Mouse (Mus musculus): Measurements from ENCODE around the gene Snx29. TPM values are rescaled to one million over a fixed set of nuclear protein-coding genes. Genes with fewer than 3 reads are reported as not detected.
A peak's percentile ranks its signal among the peaks of the same experiment; 100 is the strongest.
"Not testable (repeated sequence)": the region's sequence is repeated elsewhere in the genome, so short reads cannot be mapped to it uniquely, and the experiment has no call there.

Gene Snx29
- 14.5 and 24.4 TPM in 2 replicates for polyA plus RNA-seq (2011; ENCODE audit: insufficient read depth, insufficient read length, low replicate concordance, missing spikeins)

- TF ChIP-seq CTCF (IDR thresholded peaks at IDR 0.05; ENCODE audit: control insufficient read depth, insufficient read depth, low read length), result no peak
- TF ChIP-seq POLR2A (IDR thresholded peaks at IDR 0.05; ENCODE audit: borderline replicate concordance, control insufficient read depth, low read depth, low read length), result peak; percentile 70; the same call in 1 of the 2 replicates
- Histone ChIP-seq H3K4me1 (ENCODE audit: control insufficient read depth, insufficient read depth, low read length) (peaks cover 2% of the 10 kb centered on the region; the same call in 1 of the 2 replicates), H3K27ac (ENCODE audit: control insufficient read depth, insufficient read depth, low read depth, low read length, poor library complexity) (peak within 1 kb of the TSS; percentile 37), H3K4me3 (replicated peaks; ENCODE audit: control insufficient read depth, low read depth, low read length) (peak within 1 kb of the TSS; percentile 78)
- WGBS, result 6% methylated on average over 55 of the region's 61 CpGs
Observed at GRCm38 (mm10) chr16:11322409-11323323, at the start of gene Snx29. Gene Snx29 (plus strand): TSS chr16:11322908.

GRCm38 (mm10) chr16:11276888-11277287 lies 45.8 kb upstream of the Snx29 start:
- Histone ChIP-seq H3K4me1 (ENCODE audit: control insufficient read depth, insufficient read depth, low read length) (no peaks in the 10 kb centered on the region), H3K27ac (ENCODE audit: control insufficient read depth, insufficient read depth, low read depth, low read length, poor library complexity) (no peak overlapping the region), H3K4me3 (replicated peaks; ENCODE audit: control insufficient read depth, low read depth, low read length) (no peak overlapping the region)
- TF ChIP-seq POLR2A (IDR thresholded peaks at IDR 0.05; ENCODE audit: borderline replicate concordance, control insufficient read depth, low read depth, low read length) (no peak), CTCF (IDR thresholded peaks at IDR 0.05; ENCODE audit: control insufficient read depth, insufficient read depth, low read length) (no peak)
- WGBS, result 70% methylated on average over 3 of the region's 3 CpGs

- H3K27ac ChIP-seq (ENCODE audit: control insufficient read depth, insufficient read depth, low read depth, low read length, poor library complexity), result no peak overlapping the region
- TF ChIP-seq POLR2A (IDR thresholded peaks at IDR 0.05; ENCODE audit: borderline replicate concordance, control insufficient read depth, low read depth, low read length) (no peak), CTCF (IDR thresholded peaks at IDR 0.05; ENCODE audit: control insufficient read depth, insufficient read depth, low read length) (no peak)
- no peak overlapping the region for H3K4me3 ChIP-seq (replicated peaks; ENCODE audit: control insufficient read depth, low read depth, low read length)
- H3K4me1 ChIP-seq (ENCODE audit: control insufficient read depth, insufficient read depth, low read length), result no peaks in the 10 kb centered on the region
- WGBS, result 76% methylated on average over 6 of the region's 6 CpGs
Observed at GRCm38 (mm10) chr16:11278778-11279177, 43.9 kb upstream of the Snx29 start.

GRCm38 (mm10) chr16:11282655-11283232 lies 40.0 kb upstream of the Snx29 start:
- Histone ChIP-seq H3K27ac (ENCODE audit: control insufficient read depth, insufficient read depth, low read depth, low read length, poor library complexity) (no peak overlapping the region), H3K4me1 (ENCODE audit: control insufficient read depth, insufficient read depth, low read length) (no peaks in the 10 kb centered on the region; the same call in 1 of the 2 replicates), H3K4me3 (replicated peaks; ENCODE audit: control insufficient read depth, low read depth, low read length) (no peak overlapping the region)
- TF ChIP-seq POLR2A (IDR thresholded peaks at IDR 0.05; ENCODE audit: borderline replicate concordance, control insufficient read depth, low read depth, low read length) (no peak), CTCF (IDR thresholded peaks at IDR 0.05; ENCODE audit: control insufficient read depth, insufficient read depth, low read length) (no peak)
- 75% methylated on average over 5 of the region's 5 CpGs for WGBS

GRCm38 (mm10) chr16:11284881-11285280 lies 37.8 kb upstream of the Snx29 start:
- 30% methylated on average over 2 of the region's 2 CpGs for WGBS
- H3K27ac ChIP-seq (ENCODE audit: control insufficient read depth, insufficient read depth, low read depth, low read length, poor library complexity), result no peak overlapping the region
- H3K4me3 ChIP-seq (replicated peaks; ENCODE audit: control insufficient read depth, low read depth, low read length), result no peak overlapping the region
- H3K4me1 ChIP-seq (ENCODE audit: control insufficient read depth, insufficient read depth, low read length), result no peaks in the 10 kb centered on the region; the same call in 1 of the 2 replicates
- TF ChIP-seq CTCF (IDR thresholded peaks at IDR 0.05; ENCODE audit: control insufficient read depth, insufficient read depth, low read length) (no peak), POLR2A (IDR thresholded peaks at IDR 0.05; ENCODE audit: borderline replicate concordance, control insufficient read depth, low read depth, low read length) (no peak)

- H3K4me3 ChIP-seq (replicated peaks; ENCODE audit: control insufficient read depth, low read depth, low read length), result no peak overlapping the region
- no peak overlapping the region for H3K27ac ChIP-seq (ENCODE audit: control insufficient read depth, insufficient read depth, low read depth, low read length, poor library complexity)
- TF ChIP-seq POLR2A (IDR thresholded peaks at IDR 0.05; ENCODE audit: borderline replicate concordance, control insufficient read depth, low read depth, low read length), result no peak
- no peak for TF ChIP-seq CTCF (IDR thresholded peaks at IDR 0.05; ENCODE audit: control insufficient read depth, insufficient read depth, low read length)
- WGBS, result 46% methylated on average over 2 of the region's 2 CpGs
- H3K4me1 ChIP-seq (ENCODE audit: control insufficient read depth, insufficient read depth, low read length), result no peaks in the 10 kb centered on the region; the same call in 1 of the 2 replicates
Observed at GRCm38 (mm10) chr16:11285949-11286348, 36.8 kb upstream of the Snx29 start.

GRCm38 (mm10) chr16:11288873-11289272 lies 33.8 kb upstream of the Snx29 start:
- not testable (repeated sequence) for H3K4me3 ChIP-seq (replicated peaks; ENCODE audit: control insufficient read depth, low read depth, low read length); H3K4me1 ChIP-seq (ENCODE audit: control insufficient read depth, insufficient read depth, low read length); H3K27ac ChIP-seq (ENCODE audit: control insufficient read depth, insufficient read depth, low read depth, low read length, poor library complexity)
- WGBS, result 89% methylated on average over 8 of the region's 8 CpGs

- 82% methylated on average over 4 of the region's 4 CpGs for WGBS
- H3K4me1 ChIP-seq (ENCODE audit: control insufficient read depth, insufficient read depth, low read length); H3K4me3 ChIP-seq (replicated peaks; ENCODE audit: control insufficient read depth, low read depth, low read length); H3K27ac ChIP-seq (ENCODE audit: control insufficient read depth, insufficient read depth, low read depth, low read length, poor library complexity): not testable (repeated sequence)
Observed at GRCm38 (mm10) chr16:11295583-11295982, 27.1 kb upstream of the Snx29 start.

- H3K4me3 ChIP-seq (replicated peaks; ENCODE audit: control insufficient read depth, low read depth, low read length); H3K4me1 ChIP-seq (ENCODE audit: control insufficient read depth, insufficient read depth, low read length); H3K27ac ChIP-seq (ENCODE audit: control insufficient read depth, insufficient read depth, low read depth, low read length, poor library complexity): not testable (repeated sequence)
- WGBS, result 47% methylated on average over 1 of the region's 1 CpGs
Observed at GRCm38 (mm10) chr16:11297700-11298099, 25.0 kb upstream of the Snx29 start.
